Mouse (Mus musculus): ENCODE results near the gene Psmd14. TPM values are rescaled to one million over a fixed set of nuclear protein-coding genes. Genes with fewer than 3 reads are reported as not detected.

The Psmd14 gene
- total RNA-seq (2021) (10 to 100 TPM; 47.1 to 47.7 TPM), polyA plus RNA-seq (2012; rRNA removed) (19.2 and 34.5 TPM in 2 replicates)
- long read RNA-seq, transcript Psmd14-201 (12 exons, 1,541 nt) = major isoform, 41 of 43 reads
- long read RNA-seq, partial matches to known transcripts = 0 of 43 reads
- long read RNA-seq, other reads (novel, unspliced or antisense) = 2 of 43 reads

GRCm38 (mm10) chr2:61711108-61712040, at the start of gene Psmd14:
Gene Psmd14, plus strand, starts transcription at chr2:61711694.
- intact Hi-C loops (cut with DNase I) = loop anchor here (5.0 kb wide), 2 partner anchors 101 to 119 kb away; no protein-coding TSS in a partner anchor
- peaks cover 2% of the 10 kb centered on the region for H3K4me1 ChIP-seq (ENCODE audit: control insufficient read depth, insufficient read depth, low read length)
- peak within 1 kb of the TSS; percentile 95 for H3K9ac ChIP-seq (ENCODE audit: low read depth, low read length)
- peaks cover 6% of the 10 kb centered on the region for H3K79me2 ChIP-seq (replicated peaks; ENCODE audit: control insufficient read depth, insufficient read depth, low read length)
- peak; percentile 89 to 91 for DNase-seq
- WGBS = 5% methylated on average over 47 of the region's 52 CpGs
- TF ChIP-seq EP300 (IDR thresholded peaks at IDR 0.05; ENCODE audit: insufficient read depth, low read depth, low read length) (no peak), CTCF (IDR thresholded peaks at IDR 0.05) (no peak), POLR2A (IDR thresholded peaks at IDR 0.05; ENCODE audit: insufficient read depth, low read depth, low read length) (peak; percentile 71)
- H3K4me3 ChIP-seq = peak within 1 kb of the TSS; percentile 97
- H3K27ac ChIP-seq = peak within 1 kb of the TSS; percentile 78
- H3K36me3 ChIP-seq (ENCODE audit: control insufficient read depth, insufficient read depth, low read length) = 0 out of 2 replicates have a peak, but pooled peaks cover 2% of the 10 kb centered on the region
- no peaks in the 10 kb centered on the region; the same call in 1 of the 2 replicates for H3K27me3 ChIP-seq (ENCODE audit: control insufficient read depth, insufficient read depth, low read length)

GRCm38 (mm10) chr2:61662833-61663232, 48.7 kb upstream of the Psmd14 start:
- peaks cover 1% of the 10 kb centered on the region for H3K4me1 ChIP-seq (ENCODE audit: control insufficient read depth, insufficient read depth, low read length)
- 41% methylated on average over 10 of the region's 10 CpGs for WGBS
- no peak for TF ChIP-seq CTCF (IDR thresholded peaks at IDR 0.05)
- TF ChIP-seq EP300 (IDR thresholded peaks at IDR 0.05; ENCODE audit: insufficient read depth, low read depth, low read length) = no peak
- 0 out of 2 replicates have a peak, but pooled peaks have one; percentile 14 for TF ChIP-seq POLR2A (IDR thresholded peaks at IDR 0.05; ENCODE audit: insufficient read depth, low read depth, low read length)
- no peaks in the 10 kb centered on the region for H3K36me3 ChIP-seq (ENCODE audit: control insufficient read depth, insufficient read depth, low read length)
- no peak for DNase-seq
- peak overlapping the region; percentile 38 for H3K27ac ChIP-seq
- H3K27me3 ChIP-seq (ENCODE audit: control insufficient read depth, insufficient read depth, low read length) = no peaks in the 10 kb centered on the region
- intact Hi-C loops (cut with DNase I) = loop anchor here (10.0 kb wide), 1 partner anchor 152 kb away; no protein-coding TSS in a partner anchor
- H3K9ac ChIP-seq (ENCODE audit: low read depth, low read length) = no peak overlapping the region
- no peak overlapping the region for H3K4me3 ChIP-seq
- no peaks in the 10 kb centered on the region for H3K79me2 ChIP-seq (replicated peaks; ENCODE audit: control insufficient read depth, insufficient read depth, low read length)

- Histone ChIP-seq H3K9ac (ENCODE audit: low read depth, low read length) (no peak overlapping the region), H3K79me2 (replicated peaks; ENCODE audit: control insufficient read depth, insufficient read depth, low read length) (no peaks in the 10 kb centered on the region), H3K4me1 (ENCODE audit: control insufficient read depth, insufficient read depth, low read length) (peaks cover 1% of the 10 kb centered on the region), H3K27me3 (ENCODE audit: control insufficient read depth, insufficient read depth, low read length) (no peaks in the 10 kb centered on the region), H3K4me3 (no peak overlapping the region), H3K36me3 (ENCODE audit: control insufficient read depth, insufficient read depth, low read length) (no peaks in the 10 kb centered on the region), H3K27ac (no peak overlapping the region)
- TF ChIP-seq CTCF (IDR thresholded peaks at IDR 0.05) (no peak), POLR2A (IDR thresholded peaks at IDR 0.05; ENCODE audit: insufficient read depth, low read depth, low read length) (no peak), EP300 (IDR thresholded peaks at IDR 0.05; ENCODE audit: insufficient read depth, low read depth, low read length) (no peak)
- WGBS = 43% methylated on average over 10 of the region's 10 CpGs
- DNase-seq = no peak
- intact Hi-C loops (cut with DNase I) = loop anchor here (10.0 kb wide), 1 partner anchor 151 kb away; no protein-coding TSS in a partner anchor
Observed at GRCm38 (mm10) chr2:61663573-61664241, 47.8 kb upstream of the Psmd14 start.

GRCm38 (mm10) chr2:61667420-61667819, 44.1 kb upstream of the Psmd14 start:
- 86% methylated on average over 7 of the region's 7 CpGs for WGBS
- no peaks in the 10 kb centered on the region for H3K27me3 ChIP-seq (ENCODE audit: control insufficient read depth, insufficient read depth, low read length)
- H3K27ac ChIP-seq = no peak overlapping the region
- TF ChIP-seq EP300 (IDR thresholded peaks at IDR 0.05; ENCODE audit: insufficient read depth, low read depth, low read length) (no peak), CTCF (IDR thresholded peaks at IDR 0.05) (no peak), POLR2A (IDR thresholded peaks at IDR 0.05; ENCODE audit: insufficient read depth, low read depth, low read length) (no peak)
- H3K36me3 ChIP-seq (ENCODE audit: control insufficient read depth, insufficient read depth, low read length) = no peaks in the 10 kb centered on the region
- no peak for DNase-seq
- H3K4me3 ChIP-seq = no peak overlapping the region
- intact Hi-C loops (cut with DNase I) = loop anchor here (5.0 to 10.0 kb wide), 2 partner anchors 147 to 300 kb away; no protein-coding TSS in a partner anchor
- peaks cover 1% of the 10 kb centered on the region for H3K4me1 ChIP-seq (ENCODE audit: control insufficient read depth, insufficient read depth, low read length)
- no peak overlapping the region for H3K9ac ChIP-seq (ENCODE audit: low read depth, low read length)
- no peaks in the 10 kb centered on the region for H3K79me2 ChIP-seq (replicated peaks; ENCODE audit: control insufficient read depth, insufficient read depth, low read length)

GRCm38 (mm10) chr2:61668260-61668659, 43.2 kb upstream of the Psmd14 start:
- H3K4me3 ChIP-seq = no peak overlapping the region
- DNase-seq = peak; percentile 32 to 57

More at GRCm38 (mm10) chr2:61668260-61668659, 43.2 kb upstream of the Psmd14 start:
- Histone ChIP-seq H3K27ac (no peak overlapping the region), H3K4me1 (ENCODE audit: control insufficient read depth, insufficient read depth, low read length) (no peaks in the 10 kb centered on the region; the same call in 1 of the 2 replicates), H3K9ac (ENCODE audit: low read depth, low read length) (no peak overlapping the region), H3K79me2 (replicated peaks; ENCODE audit: control insufficient read depth, insufficient read depth, low read length) (no peaks in the 10 kb centered on the region), H3K27me3 (ENCODE audit: control insufficient read depth, insufficient read depth, low read length) (no peaks in the 10 kb centered on the region), H3K36me3 (ENCODE audit: control insufficient read depth, insufficient read depth, low read length) (no peaks in the 10 kb centered on the region)
- 34% methylated on average over 4 of the region's 4 CpGs for WGBS
- TF ChIP-seq POLR2A (IDR thresholded peaks at IDR 0.05; ENCODE audit: insufficient read depth, low read depth, low read length) = no peak
- TF ChIP-seq CTCF (IDR thresholded peaks at IDR 0.05) = peak; percentile 81
- intact Hi-C loops (cut with DNase I) = loop anchor here (5.0 to 10.0 kb wide), 2 partner anchors 147 to 299 kb away; no protein-coding TSS in a partner anchor

Data from heart, adult 2 months (tissue).